Mouse (Mus musculus) hindbrain, embryonic 14.5 days (tissue): ENCODE data around the gene Vwf. TPM values are rescaled to one million over a fixed set of nuclear protein-coding genes. Genes with fewer than 3 reads are reported as not detected.

ENCODE experiments used
- ATAC-seq: fragments of 200-750 bp; cut with Nextera tagmentation; 2 replicates; pipeline ENCODE4 v1.8.0; 2017; ENCODE audit warnings: moderate number of reproducible peaks, mild to moderate bottlenecking, moderate TSS enrichment, moderate library complexity; ENCODE audit not compliant: low FRiP score
- DNase-seq: peaks from one replicate; pipeline ENCODE4 v3.0.0-alpha.2; 2015; ENCODE audit warnings: low spot score
- H3K27ac ChIP-seq: fragments of 300-500 bp; sonication (generic); 2 replicates; pipeline ENCODE4 v1.5.1; 2014; ENCODE audit warnings: mild to moderate bottlenecking, moderate library complexity
- H3K27me3 ChIP-seq: fragments of 300-500 bp; sonication (generic); 2 replicates; pipeline ENCODE4 v1.6.1; 2014; ENCODE audit warnings: mild to moderate bottlenecking, low read length, mixed read lengths; ENCODE audit not compliant: control insufficient read depth, insufficient read depth
- H3K36me3 ChIP-seq: fragments of 300-500 bp; sonication (generic); replicated peaks from 2 replicates; pipeline ENCODE4 v1.6.1; 2014; ENCODE audit not compliant: control insufficient read depth, insufficient read depth
- H3K4me1 ChIP-seq: fragments of 300-500 bp; sonication (generic); replicated peaks from 2 replicates; pipeline ENCODE4 v1.6.1; 2014; ENCODE audit warnings: antibody characterized with exemption, low read length, mixed read lengths; ENCODE audit not compliant: control insufficient read depth, insufficient read depth
- H3K4me2 ChIP-seq: fragments of 300-500 bp; sonication (generic); replicated peaks from 2 replicates; pipeline ENCODE4 v1.6.1; 2014; ENCODE audit warnings: mild to moderate bottlenecking, moderate library complexity
- H3K4me3 ChIP-seq: fragments of 300-500 bp; sonication (generic); replicated peaks from 2 replicates; pipeline ENCODE4 v1.5.1; 2014; ENCODE audit warnings: mild to moderate bottlenecking, low read length
- H3K9ac ChIP-seq: fragments of 300-500 bp; sonication (generic); 2 replicates; pipeline ENCODE4 v1.6.1; 2014
- H3K9me3 ChIP-seq: fragments of 300-500 bp; sonication (generic); 2 replicates; pipeline ENCODE4 v1.6.1; 2016; ENCODE audit warnings: low read length; ENCODE audit not compliant: control insufficient read depth
- WGBS: fragments of 180-500 bp; shearing (Covaris S2); extraction: QIAGEN DNeasy Blood & Tissue Kit; methylation state at CpG from one replicate; pipeline ENCODE4 v1.1.7; 2014; 5-methylcytosine and 5-hydroxymethylcytosine counted together
- polyA plus RNA-seq: library from polyadenylated mRNA; unstranded; fragments of >200 nt; fragmentation: Nextera tagmentation; extraction: Ambion mirVana; gene quantifications from 2 replicates; pipeline ENCODE4 v1.2.1, GENCODE M21; 2014

The Vwf gene
- polyA plus RNA-seq, 1 experiment from 2014 or later: 14.2 TPM

DNA sequence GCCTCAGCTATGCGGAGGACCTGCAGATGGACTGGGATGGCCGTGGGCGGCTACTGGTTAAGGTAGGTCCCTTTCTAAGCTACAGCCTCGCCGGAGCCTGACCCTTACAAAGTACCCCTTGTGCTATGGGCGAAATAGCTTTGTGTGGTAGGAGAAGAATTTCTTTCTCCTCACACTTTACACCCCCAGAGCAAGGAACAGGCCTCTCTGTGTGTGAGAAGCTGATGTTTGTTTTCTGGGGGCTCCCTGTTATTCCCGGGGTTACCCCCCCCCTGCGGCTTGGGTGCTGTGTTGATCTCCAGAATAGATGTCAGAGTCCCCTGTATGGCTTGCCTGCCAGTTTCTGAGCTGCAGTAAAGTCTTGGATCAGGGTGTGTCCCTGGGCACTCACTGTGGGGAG, 54.1 kb downstream of the Vwf start:
- H3K27ac ChIP-seq: no peak overlapping the region
- 0 out of 2 replicates have a peak, but pooled peaks cover 5% of the 10 kb centered on the region for H3K4me1 ChIP-seq
- ATAC-seq: no peak
- WGBS: 78% methylated on average over 8 of the region's 8 CpGs
- H3K4me3 ChIP-seq: no peak overlapping the region
- no peak overlapping the region for H3K9ac ChIP-seq
- no peaks in the 10 kb centered on the region for H3K9me3 ChIP-seq
- no peaks in the 10 kb centered on the region; the same call in 1 of the 2 replicates for H3K27me3 ChIP-seq
- H3K36me3 ChIP-seq: no peaks in the 10 kb centered on the region
- H3K4me2 ChIP-seq: no peak overlapping the region
- DNase-seq: no peak

DNA sequence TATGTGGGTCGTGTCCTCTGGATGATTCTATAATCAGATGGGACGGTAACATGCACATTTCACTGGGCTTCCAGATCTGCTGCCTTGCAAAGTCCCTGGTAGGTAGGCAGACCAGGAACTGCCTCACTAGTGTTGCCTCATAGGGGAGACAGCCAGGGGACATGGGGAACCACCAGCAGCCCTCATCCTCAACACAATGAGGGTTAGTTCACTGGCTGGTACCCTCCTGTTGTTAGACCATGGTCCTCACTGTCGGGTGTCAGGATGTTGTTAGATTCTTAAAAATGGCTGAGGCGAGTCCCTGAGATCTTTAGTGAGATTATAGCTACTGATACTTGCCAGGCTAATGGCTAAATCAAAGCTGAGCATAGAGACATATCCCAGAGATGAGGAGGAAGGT, 54.6 kb downstream of the Vwf start:
- H3K36me3 ChIP-seq: no peaks in the 10 kb centered on the region
- no peak for ATAC-seq
- DNase-seq: no peak
- no peaks in the 10 kb centered on the region; the same call in 1 of the 2 replicates for H3K27me3 ChIP-seq
- WGBS: 75% methylated on average over 4 of the region's 4 CpGs
- no peak overlapping the region for H3K4me2 ChIP-seq
- no peak overlapping the region for H3K27ac ChIP-seq
- no peak overlapping the region for H3K9ac ChIP-seq
- H3K9me3 ChIP-seq: no peaks in the 10 kb centered on the region
- 0 out of 2 replicates have a peak, but pooled peaks cover 5% of the 10 kb centered on the region for H3K4me1 ChIP-seq
- no peak overlapping the region for H3K4me3 ChIP-seq

DNA sequence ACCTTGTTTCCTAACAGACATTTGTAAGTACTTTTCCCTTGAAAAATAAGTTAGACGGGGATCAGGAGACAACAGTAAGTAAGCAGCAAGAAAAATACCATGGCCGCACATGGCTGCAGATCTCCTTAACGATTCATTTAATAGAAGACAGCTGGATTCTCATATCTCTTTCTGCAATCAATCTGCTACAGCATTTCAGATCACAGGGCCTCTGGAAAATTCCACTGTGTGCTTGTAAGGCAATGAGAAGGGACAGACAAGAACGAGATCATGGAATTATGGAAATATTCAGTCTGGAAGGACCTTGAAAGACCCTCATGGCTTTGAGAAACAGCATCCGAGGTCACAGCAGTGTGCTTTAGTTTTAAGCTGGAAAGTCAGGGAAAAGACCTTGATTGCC, 55.2 kb downstream of the Vwf start:
- no peak overlapping the region for H3K4me2 ChIP-seq
- ATAC-seq: no peak
- no peaks in the 10 kb centered on the region; the same call in 1 of the 2 replicates for H3K27me3 ChIP-seq
- no peak overlapping the region for H3K27ac ChIP-seq
- WGBS: 85% methylated on average over 5 of the region's 5 CpGs
- DNase-seq: no peak
- no peaks in the 10 kb centered on the region for H3K36me3 ChIP-seq
- H3K4me1 ChIP-seq: 0 out of 2 replicates have a peak, but pooled peaks cover 5% of the 10 kb centered on the region
- H3K9ac ChIP-seq: no peak overlapping the region
- H3K9me3 ChIP-seq: no peaks in the 10 kb centered on the region
- H3K4me3 ChIP-seq: no peak overlapping the region

DNA sequence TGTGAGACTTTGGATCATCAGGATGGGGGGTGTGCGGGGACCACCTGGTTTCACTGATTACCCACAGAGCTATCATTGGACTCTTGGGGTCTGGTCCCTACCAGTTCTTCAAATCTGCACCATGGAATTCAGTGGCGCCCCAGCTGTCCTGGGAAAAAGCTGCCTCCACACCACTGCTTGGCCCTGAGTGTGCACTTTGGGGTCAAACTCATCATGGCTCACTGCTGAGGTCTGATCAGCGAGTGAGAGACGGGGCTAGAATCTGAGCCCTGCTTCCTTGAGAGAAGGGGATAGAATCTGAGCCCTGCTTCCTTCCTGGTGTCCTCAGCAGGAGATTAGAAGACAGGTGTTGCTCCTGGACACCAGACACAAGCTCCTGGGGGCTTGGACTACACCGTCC, 55.8 kb downstream of the Vwf start:
- 0 out of 2 replicates have a peak, but pooled peaks cover 5% of the 10 kb centered on the region for H3K4me1 ChIP-seq

DNA sequence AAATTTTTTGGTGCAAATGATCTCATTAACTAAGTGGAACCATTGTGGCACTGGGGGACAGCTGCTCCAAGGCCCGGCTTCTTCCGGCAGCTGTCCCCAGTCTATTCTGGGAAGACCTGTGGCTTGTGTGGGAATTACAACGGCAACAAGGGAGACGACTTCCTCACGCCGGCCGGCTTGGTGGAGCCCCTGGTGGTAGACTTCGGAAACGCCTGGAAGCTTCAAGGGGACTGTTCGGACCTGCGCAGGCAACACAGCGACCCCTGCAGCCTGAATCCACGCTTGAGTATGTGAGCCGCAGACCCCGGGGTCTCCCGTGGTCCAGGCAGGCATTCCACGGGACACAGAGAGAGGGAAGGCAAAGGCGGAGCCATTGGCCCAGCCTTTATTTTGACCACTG, 56.7 kb downstream of the Vwf start:
- DNase-seq (peak; percentile 77), ATAC-seq (peak; percentile 22; the same call in 1 of the 2 replicates)
- H3K9ac ChIP-seq: no peak overlapping the region
- H3K36me3 ChIP-seq: no peaks in the 10 kb centered on the region
- H3K4me3 ChIP-seq: no peak overlapping the region
- H3K9me3 ChIP-seq: no peaks in the 10 kb centered on the region
- H3K27me3 ChIP-seq: no peaks in the 10 kb centered on the region; the same call in 1 of the 2 replicates
- H3K4me2 ChIP-seq: peak overlapping the region; percentile 22
- H3K27ac ChIP-seq: no peak overlapping the region
- H3K4me1 ChIP-seq: 0 out of 2 replicates have a peak, but pooled peaks cover 5% of the 10 kb centered on the region
- WGBS: 6% methylated on average over 18 of the region's 18 CpGs

More for the DNA sequence above, 55.8 kb downstream of the Vwf start:
- no peak overlapping the region for H3K4me3 ChIP-seq
- H3K4me2 ChIP-seq: no peak overlapping the region
- no peaks in the 10 kb centered on the region for H3K9me3 ChIP-seq
- no peaks in the 10 kb centered on the region for H3K36me3 ChIP-seq
- H3K27ac ChIP-seq: no peak overlapping the region
- no peak overlapping the region for H3K9ac ChIP-seq
- no peak for DNase-seq
- no peak for ATAC-seq
- no peaks in the 10 kb centered on the region; the same call in 1 of the 2 replicates for H3K27me3 ChIP-seq
- WGBS: 80% methylated on average over 5 of the region's 5 CpGs

DNA sequence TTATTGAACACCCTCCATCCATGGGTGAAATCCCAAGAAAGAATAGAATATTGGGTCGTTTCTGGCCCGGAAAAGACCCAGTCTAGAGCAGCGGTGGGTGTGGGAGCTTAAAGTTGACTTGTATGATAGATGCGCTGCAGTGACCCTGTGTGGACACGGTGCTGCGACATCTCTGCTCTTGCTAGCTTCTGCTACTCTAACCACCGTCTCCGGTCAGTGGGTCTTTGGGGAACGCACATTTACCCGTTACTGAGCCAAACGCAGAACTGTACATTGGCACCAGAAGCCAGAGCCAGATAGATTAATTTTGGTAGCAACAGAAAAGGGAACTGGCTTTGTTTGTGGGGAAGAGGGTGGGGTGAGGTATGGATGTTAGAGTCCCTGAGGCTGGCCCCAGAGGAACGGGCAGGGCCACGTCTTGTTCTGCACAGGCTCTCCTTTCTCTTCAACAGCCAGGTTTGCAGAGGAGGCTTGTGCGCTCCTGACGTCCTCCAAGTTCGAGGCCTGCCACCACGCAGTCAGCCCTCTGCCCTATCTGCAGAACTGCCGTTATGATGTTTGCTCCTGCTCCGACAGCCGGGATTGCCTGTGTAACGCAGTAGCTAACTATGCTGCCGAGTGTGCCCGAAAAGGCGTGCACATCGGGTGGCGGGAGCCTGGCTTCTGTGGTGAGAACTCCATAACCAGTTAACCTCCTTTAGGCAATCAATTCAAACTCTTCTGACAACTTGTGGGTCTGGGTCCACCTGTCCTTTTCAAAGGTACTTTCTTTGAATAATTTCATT, 57.3 kb downstream of the Vwf start:
- Histone ChIP-seq H3K9ac (no peak overlapping the region), H3K27ac (no peak overlapping the region), H3K4me1 (0 out of 2 replicates have a peak, but pooled peaks cover 5% of the 10 kb centered on the region), H3K36me3 (no peaks in the 10 kb centered on the region), H3K4me3 (no peak overlapping the region), H3K27me3 (no peaks in the 10 kb centered on the region; the same call in 1 of the 2 replicates), H3K9me3 (no peaks in the 10 kb centered on the region), H3K4me2 (peak overlapping the region; percentile 22; the same call in 1 of the 2 replicates)
- ATAC-seq: no peak
- WGBS: 83% methylated on average over 26 of the region's 26 CpGs
- no peak for DNase-seq

DNA sequence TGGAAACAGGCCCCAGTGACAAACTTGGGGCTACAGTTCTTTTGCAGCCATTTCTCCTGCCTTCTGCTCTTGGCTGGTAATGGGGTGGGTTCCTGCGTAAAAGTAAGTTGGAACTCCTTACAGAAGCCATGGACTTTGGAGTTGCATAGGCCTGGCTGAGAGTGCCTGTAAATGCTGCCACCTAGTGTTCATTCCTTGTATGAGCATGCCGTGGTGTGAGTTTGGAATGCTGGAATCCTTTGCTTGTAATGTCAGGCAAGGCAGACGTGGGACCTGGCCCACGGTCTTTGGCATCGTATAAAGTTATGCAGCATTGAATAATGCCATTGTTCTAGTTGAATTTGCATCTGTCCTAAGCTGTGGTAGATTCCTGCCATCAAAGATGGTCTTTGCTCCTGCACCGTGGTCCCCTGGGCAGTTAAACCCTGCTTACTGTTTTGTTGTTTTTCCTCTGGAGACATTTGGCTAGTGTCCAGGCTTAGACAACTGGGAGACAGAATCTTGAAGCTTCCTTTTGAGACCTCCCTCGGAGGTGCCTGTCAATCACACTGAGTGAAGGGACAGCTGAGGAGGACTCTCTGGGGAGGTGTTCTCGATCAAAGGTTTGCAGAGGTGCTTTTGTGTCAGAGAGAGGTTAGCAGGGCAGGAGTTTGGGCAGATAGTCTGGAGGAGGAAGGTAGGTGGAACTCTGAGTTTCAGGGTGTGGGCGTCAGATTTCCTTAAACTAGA, 58.1 kb downstream of the Vwf start:
- 26% methylated on average over 9 of the region's 9 CpGs for WGBS
- no peak overlapping the region for H3K4me3 ChIP-seq
- no peaks in the 10 kb centered on the region for H3K9me3 ChIP-seq
- no peak overlapping the region for H3K27ac ChIP-seq
- H3K9ac ChIP-seq: no peak overlapping the region
- H3K36me3 ChIP-seq: no peaks in the 10 kb centered on the region
- DNase-seq (peak; percentile 92), ATAC-seq (peak; percentile 44; the same call in 1 of the 2 replicates)
- H3K27me3 ChIP-seq: no peaks in the 10 kb centered on the region; the same call in 1 of the 2 replicates
- H3K4me1 ChIP-seq: 0 out of 2 replicates have a peak, but pooled peaks cover 5% of the 10 kb centered on the region
- H3K4me2 ChIP-seq: no peak overlapping the region

DNA sequence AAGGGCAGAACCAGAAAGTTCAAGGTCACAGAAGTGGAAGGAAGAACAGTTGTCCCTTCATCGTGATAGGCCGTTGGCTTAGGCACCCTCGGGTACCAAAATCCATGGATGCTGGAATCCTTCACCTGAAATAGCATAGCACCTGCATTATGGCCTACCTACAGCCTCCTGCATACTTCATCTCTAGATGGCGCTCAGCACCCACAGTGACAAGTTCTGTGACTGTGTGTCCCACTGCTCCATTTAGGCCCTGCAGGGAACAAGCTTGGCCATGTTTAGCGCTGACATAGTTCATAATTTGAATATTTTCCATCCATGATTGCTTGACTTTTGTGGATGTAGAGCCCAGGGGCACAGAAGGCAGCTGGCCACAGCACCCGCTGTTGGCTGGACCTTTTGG, 62.5 kb downstream of the Vwf start:
- no peak overlapping the region for H3K4me2 ChIP-seq
- no peaks in the 10 kb centered on the region for H3K4me1 ChIP-seq
- DNase-seq: no peak
- no peak overlapping the region for H3K4me3 ChIP-seq
- no peak overlapping the region for H3K27ac ChIP-seq
- H3K9me3 ChIP-seq: no peaks in the 10 kb centered on the region
- H3K36me3 ChIP-seq: no peaks in the 10 kb centered on the region
- WGBS: 68% methylated on average over 6 of the region's 6 CpGs
- no peak for ATAC-seq
- H3K9ac ChIP-seq: no peak overlapping the region
- H3K27me3 ChIP-seq: no peaks in the 10 kb centered on the region

DNA sequence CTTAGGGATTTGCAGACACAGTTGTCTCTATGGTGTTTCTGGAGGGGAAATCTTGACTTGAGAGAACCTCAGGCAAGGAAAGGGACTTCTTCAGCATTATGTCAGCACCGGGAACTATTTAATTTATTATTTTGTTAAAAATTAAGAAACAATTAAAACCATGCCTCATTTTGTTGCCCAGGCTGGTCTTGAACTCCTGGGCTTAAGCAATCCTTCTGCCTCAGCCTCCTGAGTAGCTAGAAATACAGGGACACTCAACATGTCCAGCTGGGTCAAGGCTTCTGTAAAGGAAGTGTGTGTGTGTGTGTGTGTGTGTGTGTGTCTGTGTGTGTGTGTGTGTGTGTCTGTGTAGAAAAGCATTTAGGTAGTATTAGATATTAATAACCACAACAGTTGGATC, 71.3 kb downstream of the Vwf start:
- WGBS: 97% methylated on average over 1 of the region's 1 CpGs
- H3K27ac ChIP-seq: no peak overlapping the region

More for the DNA sequence above, 71.3 kb downstream of the Vwf start:
- no peak overlapping the region for H3K9ac ChIP-seq
- H3K9me3 ChIP-seq: no peaks in the 10 kb centered on the region
- H3K4me1 ChIP-seq: no peaks in the 10 kb centered on the region
- no peaks in the 10 kb centered on the region for H3K36me3 ChIP-seq
- DNase-seq (no peak), ATAC-seq (no peak)
- H3K4me2 ChIP-seq: no peak overlapping the region
- no peaks in the 10 kb centered on the region for H3K27me3 ChIP-seq
- no peak overlapping the region for H3K4me3 ChIP-seq
